Mouse (Mus musculus) adrenal gland, postnatal 4 days (tissue): ENCODE measurements around the gene Tanc1. TPM values are rescaled to one million over a fixed set of nuclear protein-coding genes. Genes with fewer than 3 reads are reported as not detected.

Experiments
- DNase-seq, 2 experiments: peaks; one replicate each; pipeline ENCODE4 v3.0.0; 2021 to 2022; ENCODE audit warnings: low spot score in 2 of 2, mixed read lengths in 2 of 2
- total RNA-seq, 2 experiments: library from RNA; stranded (reverse); gene quantifications; 2 replicates each; pipeline ENCODE4 v1.2.3; 2021

The Tanc1 gene
- total RNA-seq, 2 experiments from 2014 or later, result 19.9 to 30.8 TPM

DNA sequence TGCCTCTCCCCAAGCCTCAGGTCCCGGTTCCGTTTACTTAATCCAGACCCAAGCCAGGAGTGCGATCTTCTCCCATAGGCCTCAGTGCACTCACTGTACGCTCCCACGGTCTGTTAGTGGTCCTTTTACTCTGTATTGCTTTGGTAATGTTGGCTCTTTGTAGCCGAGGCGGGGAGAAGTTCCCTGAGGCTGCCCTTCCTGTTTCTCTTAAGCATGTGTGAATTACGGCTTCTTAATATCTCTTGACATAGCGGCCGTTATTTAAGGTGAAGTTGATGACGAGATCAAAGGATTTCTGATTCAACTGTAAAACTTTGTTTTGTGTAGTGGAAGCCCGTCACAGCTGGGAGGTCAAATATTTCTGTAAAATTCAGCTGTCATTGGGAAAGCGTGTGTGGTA lies 173.8 kb downstream of the Tanc1 start:
- no peak for DNase-seq

DNA sequence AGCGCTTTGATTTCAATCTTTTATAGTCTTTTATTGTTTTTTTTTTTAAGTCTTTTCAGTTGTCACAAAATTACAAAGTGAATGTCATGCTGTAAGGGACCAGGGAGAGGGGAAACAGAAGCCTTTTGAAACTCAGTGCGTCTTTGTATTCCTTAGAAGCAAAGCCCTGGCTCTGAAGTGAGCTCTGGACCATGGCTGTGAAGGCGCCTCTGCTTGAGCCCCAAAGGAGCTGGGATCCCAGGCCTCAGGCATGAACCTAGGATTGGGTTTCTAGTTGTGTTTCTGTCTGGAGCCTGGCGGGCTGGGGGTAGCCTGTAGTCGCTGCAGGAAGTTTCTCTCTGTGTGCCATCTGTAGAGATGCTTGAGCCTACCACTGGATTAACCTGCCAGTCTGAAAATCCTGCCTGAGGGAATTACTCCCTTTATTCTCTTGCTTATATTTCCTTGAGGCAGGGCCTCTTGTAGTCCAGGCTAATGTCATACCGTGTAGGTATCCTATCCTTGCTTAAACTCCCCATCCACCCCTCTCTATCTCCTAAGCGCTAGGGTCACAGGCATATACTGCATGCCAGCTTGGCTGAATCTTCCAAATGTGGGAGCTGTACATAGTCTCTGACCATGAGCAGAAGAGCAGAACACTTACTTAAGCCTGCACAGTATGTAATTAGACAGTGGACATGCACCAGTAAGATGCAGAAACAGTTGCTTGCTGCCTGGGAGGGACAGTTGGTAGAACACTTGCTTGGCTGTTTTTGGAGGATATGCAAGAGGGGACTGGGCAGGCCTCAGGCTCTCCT lies 177.1 kb downstream of the Tanc1 start:
- no peak for DNase-seq

DNA sequence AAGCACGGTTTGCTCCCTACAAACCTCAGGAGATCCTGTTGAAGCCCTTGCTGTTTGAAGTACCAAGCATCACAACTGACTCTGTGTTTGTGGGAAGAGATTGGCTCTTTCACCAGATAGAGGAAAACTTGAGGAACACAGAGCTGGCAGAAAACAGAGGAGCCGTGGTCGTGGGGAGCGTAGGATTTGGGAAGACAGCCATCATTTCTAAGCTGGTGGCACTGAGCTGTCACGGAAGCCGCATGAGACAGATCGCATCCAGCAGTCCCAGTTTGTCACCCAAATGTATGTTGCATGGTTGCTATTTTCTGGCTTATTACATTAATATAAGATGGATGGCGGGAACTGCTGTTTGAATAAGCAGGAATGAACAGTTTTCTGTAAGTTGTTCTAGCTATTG lies 179.8 kb downstream of the Tanc1 start:
- no peak for DNase-seq

DNA sequence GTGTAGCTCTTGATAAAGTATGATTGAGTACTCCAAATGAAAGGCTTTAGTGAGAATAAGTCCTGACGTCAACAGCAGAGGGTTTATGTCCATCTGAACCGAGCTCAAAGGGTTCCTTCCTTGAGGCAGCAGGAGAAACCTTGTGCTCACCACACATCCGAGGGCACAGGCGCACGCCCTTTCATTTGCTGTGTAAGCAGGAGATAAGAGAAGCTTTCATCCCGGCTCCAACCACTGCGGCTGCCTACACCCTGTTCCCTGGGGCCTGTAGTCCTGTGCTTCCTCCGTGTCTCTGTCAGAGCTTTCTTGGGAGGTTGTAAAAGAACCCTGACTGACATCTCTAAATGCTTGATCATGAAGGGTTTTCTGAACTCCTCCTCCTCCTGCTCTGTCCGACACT lies 181.5 kb downstream of the Tanc1 start:
- no peak for DNase-seq

GRCm38 (mm10) chr2:59794838-59795237 lies 183.0 kb downstream of the Tanc1 start:
- no peak for DNase-seq

GRCm38 (mm10) chr2:59798934-59799532 lies 187.2 kb downstream of the Tanc1 start:
- DNase-seq, result no peak

GRCm38 (mm10) chr2:59799572-59799971 lies 187.7 kb downstream of the Tanc1 start:
- no peak for DNase-seq

GRCm38 (mm10) chr2:59800481-59801266 lies 188.8 kb downstream of the Tanc1 start:
- DNase-seq, result no peak

DNA sequence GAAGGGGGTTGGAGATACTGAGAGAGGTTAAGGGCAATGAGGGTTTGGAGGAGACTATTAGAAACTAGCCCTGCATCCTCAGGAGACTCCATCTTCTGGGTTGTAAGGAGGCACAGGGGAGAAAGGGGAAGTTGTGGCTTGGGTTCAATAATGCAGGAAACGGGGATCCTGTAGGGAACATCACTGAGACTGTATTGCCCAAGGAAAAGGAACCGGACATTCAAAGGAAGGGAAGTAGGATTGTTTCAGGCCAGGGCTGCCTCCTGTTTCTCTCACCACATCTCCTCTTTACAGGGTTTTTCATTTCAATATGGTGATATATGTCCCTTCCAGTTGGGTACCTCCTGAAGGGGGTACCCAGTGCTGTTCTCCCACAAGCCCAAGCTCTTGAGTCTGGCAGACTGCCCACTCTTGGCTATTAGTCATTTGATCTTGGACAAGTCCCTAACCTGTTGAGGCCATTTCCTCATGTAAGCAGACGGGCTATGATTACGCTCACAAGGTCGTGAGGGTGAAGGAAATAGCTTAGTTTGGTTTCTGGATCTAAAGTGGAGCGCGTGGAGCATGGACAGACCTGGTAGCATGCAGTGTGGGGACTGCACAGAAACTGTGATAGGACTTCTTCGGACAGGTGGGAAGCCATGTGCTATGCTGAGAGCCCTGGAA lies 191.0 kb downstream of the Tanc1 start:
- DNase-seq, result no peak

- no peak for DNase-seq
Observed at GRCm38 (mm10) chr2:59805595-59805994, 193.8 kb downstream of the Tanc1 start.

DNA sequence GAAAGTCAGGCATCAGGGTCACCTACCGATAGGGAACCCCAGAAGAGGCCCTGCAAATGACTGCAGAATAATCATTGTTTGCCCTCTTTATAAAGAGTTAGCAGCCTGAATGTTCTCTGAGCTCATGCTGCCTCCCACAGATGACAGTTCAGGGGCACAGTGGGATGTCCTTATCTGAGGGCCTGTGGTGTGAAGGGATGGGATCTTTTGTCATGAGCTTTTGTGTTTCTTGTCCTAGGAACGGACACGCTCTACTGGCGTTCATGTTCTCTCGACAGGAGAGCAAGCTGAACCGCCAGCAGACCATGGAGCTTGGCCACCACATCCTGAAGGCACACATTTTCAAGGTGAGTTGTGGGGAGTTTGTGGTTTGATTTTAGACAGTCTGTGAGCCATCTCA lies 194.2 kb downstream of the Tanc1 start:
- DNase-seq, result no peak

DNA sequence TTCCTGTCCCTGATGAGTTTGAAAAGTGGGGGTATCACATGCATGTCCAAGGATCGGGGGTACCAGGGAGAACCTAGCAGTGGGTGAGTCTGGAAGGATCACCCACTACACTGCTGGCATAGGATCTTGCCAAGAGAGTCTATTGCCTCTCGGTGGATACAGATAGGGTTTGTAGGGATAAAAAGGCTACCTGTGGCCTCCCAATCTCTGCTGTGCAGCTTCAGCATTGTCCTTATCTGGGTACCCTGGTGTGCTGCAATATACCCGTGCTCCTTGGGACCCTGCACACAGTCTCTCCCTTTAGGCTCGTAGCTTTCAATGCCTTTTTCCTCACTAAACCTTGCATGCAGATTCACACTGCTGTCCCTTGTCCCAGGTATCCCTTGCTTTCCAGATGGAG lies 196.8 kb downstream of the Tanc1 start:
- DNase-seq, result no peak

- DNase-seq, result no peak
Observed at GRCm38 (mm10) chr2:59810039-59810438, 198.2 kb downstream of the Tanc1 start.

DNA sequence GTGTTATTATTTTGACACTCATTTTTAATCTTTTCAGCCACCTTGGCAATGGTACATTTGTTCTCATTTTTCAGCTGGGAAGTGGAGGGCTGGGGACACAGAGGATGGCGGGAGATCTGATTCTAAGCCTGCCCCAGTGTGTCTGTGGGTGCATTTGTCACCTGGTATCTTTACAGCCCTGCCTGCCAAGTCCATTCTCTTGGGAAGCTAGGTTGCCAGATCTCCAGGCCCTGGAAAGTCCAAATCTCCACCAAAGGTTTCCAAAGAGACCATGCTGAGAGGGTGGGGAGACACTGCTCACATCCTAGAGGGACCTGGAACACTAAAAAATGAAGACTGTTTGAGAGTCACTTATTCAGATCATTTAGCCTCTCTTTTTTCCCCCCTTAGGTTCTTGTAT lies 199.4 kb downstream of the Tanc1 start:
- DNase-seq, result no peak

- no peak for DNase-seq
Observed at GRCm38 (mm10) chr2:59812641-59813040, 200.8 kb downstream of the Tanc1 start.

GRCm38 (mm10) chr2:59813457-59813856 lies 201.6 kb downstream of the Tanc1 start:
- no peak for DNase-seq

DNA sequence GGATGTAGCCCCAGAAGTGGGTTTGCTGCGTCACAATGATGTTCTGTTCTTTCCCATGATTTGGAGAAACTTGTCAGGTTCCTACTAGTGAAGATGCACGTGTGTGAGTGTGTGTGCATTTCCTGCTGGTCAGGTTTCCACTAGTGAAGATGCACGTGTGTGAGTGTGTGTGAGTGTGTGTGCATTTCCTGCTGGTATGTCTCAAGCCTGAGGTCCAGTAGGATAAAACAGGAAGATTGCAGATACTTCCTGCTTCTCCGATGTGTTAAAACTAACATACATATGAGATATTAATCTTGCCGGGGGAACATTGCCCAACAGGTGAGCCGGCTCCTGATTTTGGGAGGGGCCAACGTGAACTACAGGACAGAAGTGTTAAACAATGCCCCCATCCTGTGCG lies 203.2 kb downstream of the Tanc1 start:
- no peak for DNase-seq

DNA sequence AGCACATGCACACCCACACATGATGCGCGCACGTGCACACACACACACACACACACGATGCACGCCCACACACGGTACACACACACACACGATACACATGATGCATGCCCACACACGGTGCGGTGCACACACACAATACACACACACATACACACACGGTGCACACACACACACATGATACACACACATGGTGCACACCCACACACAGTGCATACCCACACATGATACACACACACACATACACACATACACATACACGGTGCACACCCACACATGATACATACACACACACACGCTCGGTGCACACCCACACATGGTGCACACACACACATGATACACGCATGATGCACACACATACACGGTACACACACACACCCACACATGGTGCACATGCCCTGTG lies 206.8 kb downstream of the Tanc1 start:
- no peak for DNase-seq

GRCm38 (mm10) chr2:59819415-59819814 lies 207.6 kb downstream of the Tanc1 start:
- DNase-seq, result no peak

- no peak for DNase-seq
Observed at GRCm38 (mm10) chr2:59820088-59820487, 208.2 kb downstream of the Tanc1 start.

- DNase-seq, result no peak
Observed at GRCm38 (mm10) chr2:59821044-59821443, 209.2 kb downstream of the Tanc1 start.

- DNase-seq, result no peak
Observed at GRCm38 (mm10) chr2:59824289-59824688, 212.4 kb downstream of the Tanc1 start.
